Mouse (Mus musculus) forebrain, embryonic 10.5 days (tissue): ENCODE measurements around the gene Tlx1. TPM values are rescaled to one million over a fixed set of nuclear protein-coding genes. Genes with fewer than 3 reads are reported as not detected.

Experiments
- DNase-seq: peaks from one replicate; pipeline ENCODE4 v3.0.0-alpha.2; 2017; ENCODE audit warnings: low spot score; ENCODE audit errors: extremely low spot score
- H3K27ac ChIP-seq: fragments of 300-500 bp; sonication (generic); 2 replicates; pipeline ENCODE4 v1.5.1; 2016; ENCODE audit warnings: mild to moderate bottlenecking
- H3K27me3 ChIP-seq: fragments of 300-500 bp; sonication (generic); 2 replicates; pipeline ENCODE4 v1.6.1; 2016; ENCODE audit warnings: mild to moderate bottlenecking; ENCODE audit not compliant: poor library complexity, severe bottlenecking
- H3K36me3 ChIP-seq: fragments of 300-500 bp; sonication (generic); replicated peaks from 2 replicates; pipeline ENCODE4 v1.6.1; 2016; ENCODE audit warnings: mild to moderate bottlenecking, moderate library complexity
- H3K4me1 ChIP-seq: fragments of 300-500 bp; sonication (generic); 2 replicates; pipeline ENCODE4 v1.6.1; 2016
- H3K4me3 ChIP-seq: fragments of 300-500 bp; sonication (generic); 2 replicates; pipeline ENCODE4 v1.5.1; 2016; ENCODE audit warnings: mild to moderate bottlenecking, moderate library complexity
- H3K9me3 ChIP-seq: fragments of 300-500 bp; sonication (generic); 2 replicates; pipeline ENCODE4 v1.6.1; 2016; ENCODE audit warnings: mild to moderate bottlenecking, moderate library complexity
- WGBS: fragments of 180-500 bp; shearing (Covaris S2); methylation state at CpG from one replicate; pipeline ENCODE4 v1.1.7; 2016; 5-methylcytosine and 5-hydroxymethylcytosine counted together
- polyA plus RNA-seq: library from polyadenylated mRNA; unstranded; fragments of >200 nt; fragmentation: Nextera tagmentation; extraction: Ambion mirVana; gene quantifications from 2 replicates; pipeline ENCODE4 v1.2.1, GENCODE M21; 2016

Tlx1 gene
- polyA plus RNA-seq, 1 experiment from 2014 or later: not detected

DNA sequence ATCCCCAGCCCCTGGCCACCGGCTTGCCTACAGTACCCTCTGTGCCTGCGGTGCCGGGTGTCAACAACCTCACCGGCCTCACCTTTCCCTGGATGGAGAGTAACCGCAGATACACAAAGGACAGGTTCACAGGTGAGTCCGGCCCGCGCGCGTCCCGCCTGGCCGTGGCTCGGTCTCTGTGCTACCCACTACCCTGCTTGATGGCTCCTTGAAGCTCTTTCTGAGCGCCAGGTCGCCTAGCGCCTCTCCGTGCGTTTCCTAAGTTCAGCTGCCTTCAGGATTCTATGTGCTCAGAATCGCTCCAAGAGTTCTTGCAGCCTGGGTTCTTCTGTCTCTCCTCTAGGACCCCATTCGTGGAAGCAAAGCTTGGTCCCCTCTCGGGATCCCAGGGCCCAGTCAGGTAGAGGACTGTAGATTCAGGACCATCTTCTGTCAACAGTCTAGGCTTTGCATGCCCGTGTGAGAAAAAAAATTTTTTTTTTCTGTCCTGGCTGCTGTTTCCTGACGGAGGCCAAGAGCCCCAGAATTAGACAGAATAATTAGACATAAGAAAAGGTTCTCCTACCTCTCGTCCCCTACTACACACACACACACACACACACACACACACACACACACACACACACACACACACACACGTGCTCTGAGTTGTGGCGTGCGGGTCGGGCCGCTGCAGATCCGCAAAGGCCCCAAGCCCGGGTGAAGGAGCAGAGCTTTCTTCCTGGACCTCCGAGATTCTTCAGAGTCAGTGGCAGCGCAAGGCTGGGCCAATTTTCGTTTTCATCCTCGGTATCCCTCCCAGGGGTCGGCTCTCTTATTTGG is 1.1 kb downstream of the Tlx1 start:
- WGBS: 2% methylated on average over 36 of the region's 36 CpGs
- H3K27ac ChIP-seq: no peak overlapping the region

DNA sequence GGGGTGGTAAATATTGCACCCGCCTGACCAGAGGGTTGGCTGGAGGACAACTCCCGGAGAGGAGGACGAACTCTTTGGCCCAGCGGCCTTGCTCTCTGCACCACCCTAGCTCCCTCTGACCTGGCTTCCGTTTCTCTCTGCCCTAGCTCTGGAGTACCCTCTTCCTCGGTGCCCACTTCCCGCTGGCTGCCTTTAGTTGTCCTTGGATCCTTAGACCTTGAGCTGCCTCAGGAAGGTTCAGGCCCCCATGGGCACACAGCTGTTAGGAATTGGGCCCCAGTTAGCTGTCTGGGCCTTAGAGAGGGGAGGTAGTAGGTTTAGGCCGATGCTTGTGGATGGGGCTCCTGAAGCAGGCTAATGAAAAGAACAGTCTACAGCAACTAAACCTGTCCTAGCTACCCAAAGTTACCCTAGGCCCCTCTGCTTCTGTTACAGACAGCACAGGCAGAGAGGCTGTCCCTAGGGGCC is 1.7 kb downstream of the Tlx1 start:
- Histone ChIP-seq H3K4me3 (no peak overlapping the region), H3K9me3 (0 out of 2 replicates have a peak, but pooled peaks cover 5% of the 10 kb centered on the region), H3K36me3 (no peaks in the 10 kb centered on the region), H3K27ac (no peak overlapping the region), H3K4me1 (peaks cover 40% of the 10 kb centered on the region), H3K27me3 (peaks cover 100% of the 10 kb centered on the region)
- no peak for DNase-seq
- WGBS: 5% methylated on average over 8 of the region's 8 CpGs

More for the DNA sequence above, 1.1 kb downstream of the Tlx1 start:
- Histone ChIP-seq H3K4me3 (peak overlapping the region; percentile 40), H3K27me3 (peaks cover 100% of the 10 kb centered on the region), H3K9me3 (0 out of 2 replicates have a peak, but pooled peaks cover 5% of the 10 kb centered on the region), H3K36me3 (no peaks in the 10 kb centered on the region), H3K4me1 (peaks cover 40% of the 10 kb centered on the region)
- no peak for DNase-seq

DNA sequence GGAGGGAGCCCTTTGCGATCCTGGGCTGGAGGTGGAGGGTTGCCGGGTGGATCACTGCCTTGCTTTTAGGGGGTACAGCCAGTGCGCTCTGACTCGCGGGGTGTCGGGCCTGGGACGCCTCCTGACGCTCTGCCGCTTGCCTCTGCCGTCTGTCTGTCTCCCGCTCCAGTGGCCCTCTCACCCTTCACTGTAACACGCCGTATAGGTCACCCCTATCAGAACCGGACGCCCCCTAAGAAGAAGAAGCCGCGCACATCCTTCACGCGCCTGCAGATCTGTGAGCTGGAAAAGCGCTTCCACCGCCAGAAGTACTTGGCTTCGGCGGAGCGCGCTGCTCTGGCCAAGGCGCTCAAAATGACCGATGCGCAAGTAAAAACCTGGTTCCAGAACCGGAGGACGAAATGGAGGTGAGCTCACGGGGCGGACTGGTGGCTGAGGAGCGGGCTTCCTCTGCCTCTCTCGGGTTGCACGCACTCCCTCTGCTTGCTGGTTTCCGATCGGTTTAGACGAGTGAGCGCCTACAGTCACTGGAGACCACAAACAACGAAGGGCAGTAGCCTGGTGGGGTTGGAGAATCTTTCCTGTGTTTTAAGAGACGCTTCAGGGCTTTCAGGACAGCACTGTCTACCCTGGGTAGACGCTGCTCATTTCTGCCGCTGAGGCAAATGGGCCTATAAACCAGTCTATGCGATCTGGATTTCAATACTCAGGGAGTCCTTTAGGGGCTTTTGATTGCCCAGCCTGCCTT is 3.0 kb downstream of the Tlx1 start:
- peak overlapping the region; percentile 14 for H3K4me3 ChIP-seq
- DNase-seq: no peak
- under 1% methylated on average over 44 of the region's 44 CpGs for WGBS
- H3K36me3 ChIP-seq: no peaks in the 10 kb centered on the region
- peaks cover 100% of the 10 kb centered on the region for H3K27me3 ChIP-seq
- no peaks in the 10 kb centered on the region for H3K9me3 ChIP-seq
- peaks cover 40% of the 10 kb centered on the region for H3K4me1 ChIP-seq
- H3K27ac ChIP-seq: no peak overlapping the region

- H3K4me1 ChIP-seq: peaks cover 40% of the 10 kb centered on the region
- DNase-seq: no peak
- peaks cover 100% of the 10 kb centered on the region for H3K27me3 ChIP-seq
- no peaks in the 10 kb centered on the region for H3K36me3 ChIP-seq
- under 1% methylated on average over 24 of the region's 24 CpGs for WGBS
- H3K4me3 ChIP-seq: peak overlapping the region; percentile 14
- no peaks in the 10 kb centered on the region for H3K9me3 ChIP-seq
- no peak overlapping the region for H3K27ac ChIP-seq
These were observed 3.5 kb downstream of the Tlx1 start for GRCm38 (mm10) chr19:45154059-45154386.

DNA sequence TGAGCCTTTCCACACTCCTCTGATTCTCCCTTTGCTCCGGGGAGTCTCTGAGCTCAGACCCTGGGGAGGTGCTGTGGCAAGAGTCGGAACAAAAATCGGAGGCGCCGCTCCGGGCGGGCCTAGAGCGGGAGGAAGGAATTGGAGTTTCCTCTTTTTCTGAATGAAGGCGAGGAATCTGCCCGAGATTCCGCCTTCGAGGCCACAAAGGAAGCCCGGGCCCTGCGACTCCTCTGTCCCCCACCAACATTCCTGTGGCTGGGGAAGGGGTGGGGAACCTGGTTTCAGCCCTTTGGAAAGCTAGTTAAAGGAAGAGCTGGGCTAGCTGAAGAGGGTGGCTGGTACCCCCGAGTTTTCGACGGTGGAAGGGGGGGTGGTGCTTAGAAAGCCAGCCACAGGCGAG is 4.0 kb downstream of the Tlx1 start:
- peaks cover 40% of the 10 kb centered on the region for H3K4me1 ChIP-seq
- H3K4me3 ChIP-seq: no peak overlapping the region
- H3K9me3 ChIP-seq: no peaks in the 10 kb centered on the region
- no peak overlapping the region for H3K27ac ChIP-seq
- peaks cover 100% of the 10 kb centered on the region for H3K27me3 ChIP-seq
- WGBS: under 1% methylated on average over 18 of the region's 18 CpGs
- DNase-seq: no peak
- no peaks in the 10 kb centered on the region for H3K36me3 ChIP-seq

- DNase-seq: no peak
- H3K27me3 ChIP-seq: peaks cover 100% of the 10 kb centered on the region
- peaks cover 39% of the 10 kb centered on the region for H3K4me1 ChIP-seq
- no peak overlapping the region for H3K4me3 ChIP-seq
- H3K27ac ChIP-seq: no peak overlapping the region
- H3K36me3 ChIP-seq: no peaks in the 10 kb centered on the region
- WGBS: under 1% methylated on average over 15 of the region's 15 CpGs
- H3K9me3 ChIP-seq: no peaks in the 10 kb centered on the region
These were observed 4.8 kb downstream of the Tlx1 start for GRCm38 (mm10) chr19:45155141-45155790.

- no peaks in the 10 kb centered on the region for H3K9me3 ChIP-seq
- peaks cover 39% of the 10 kb centered on the region for H3K4me1 ChIP-seq
- no peaks in the 10 kb centered on the region for H3K36me3 ChIP-seq
- WGBS: under 1% methylated on average over 26 of the region's 26 CpGs
- DNase-seq: no peak
- H3K4me3 ChIP-seq: no peak overlapping the region
- no peak overlapping the region for H3K27ac ChIP-seq
- peaks cover 100% of the 10 kb centered on the region for H3K27me3 ChIP-seq
These were observed 5.3 kb downstream of the Tlx1 start for GRCm38 (mm10) chr19:45155791-45156186.

DNA sequence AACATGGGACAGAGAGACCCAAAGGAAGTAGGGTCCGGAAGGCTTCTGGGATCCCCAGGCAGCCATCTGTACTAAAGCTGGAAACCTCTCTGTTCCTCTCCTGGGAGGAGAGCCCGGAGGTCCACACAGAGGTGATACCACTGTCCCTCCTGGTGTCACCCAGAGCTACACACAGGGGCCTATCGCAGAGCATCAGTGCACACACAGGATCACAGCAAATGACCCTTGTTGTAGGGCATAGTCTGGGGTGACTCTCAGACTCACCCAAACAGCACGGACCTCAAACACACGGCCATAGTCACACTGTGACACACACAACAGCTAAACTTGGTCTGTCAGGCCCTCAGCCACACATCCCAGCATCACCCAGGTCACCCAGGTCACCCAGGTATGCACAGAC is 5.9 kb downstream of the Tlx1 start:
- no peak for DNase-seq
- Histone ChIP-seq H3K27me3 (peaks cover 100% of the 10 kb centered on the region), H3K9me3 (no peaks in the 10 kb centered on the region), H3K4me1 (peaks cover 35% of the 10 kb centered on the region), H3K27ac (no peak overlapping the region), H3K4me3 (no peak overlapping the region), H3K36me3 (no peaks in the 10 kb centered on the region)
- 4% methylated on average over 5 of the region's 5 CpGs for WGBS

DNA sequence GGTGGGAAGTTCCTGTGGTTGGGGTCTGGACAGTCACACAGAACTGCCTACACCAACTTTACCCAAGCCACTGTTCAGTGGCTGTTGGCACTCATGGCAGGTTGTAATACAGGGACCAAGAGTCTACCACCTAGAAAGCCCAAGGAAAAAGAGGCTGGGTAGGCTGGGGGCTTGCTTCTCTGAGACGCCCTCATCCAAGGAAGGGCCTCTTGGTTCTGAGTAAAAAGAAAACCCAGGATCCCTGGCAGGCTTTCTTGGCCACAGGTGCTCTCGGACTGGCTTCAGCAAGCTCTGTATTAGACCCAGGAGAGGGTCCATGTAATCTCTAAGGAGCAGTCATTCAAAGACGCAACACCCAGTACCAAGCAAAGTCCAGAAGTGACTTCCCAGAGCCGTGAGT is 7.7 kb downstream of the Tlx1 start:
- no peak for DNase-seq
- Histone ChIP-seq H3K27me3 (peaks cover 100% of the 10 kb centered on the region), H3K36me3 (no peaks in the 10 kb centered on the region), H3K4me1 (peaks cover 31% of the 10 kb centered on the region), H3K27ac (no peak overlapping the region), H3K9me3 (no peaks in the 10 kb centered on the region), H3K4me3 (no peak overlapping the region)
- 4% methylated on average over 4 of the region's 4 CpGs for WGBS

DNA sequence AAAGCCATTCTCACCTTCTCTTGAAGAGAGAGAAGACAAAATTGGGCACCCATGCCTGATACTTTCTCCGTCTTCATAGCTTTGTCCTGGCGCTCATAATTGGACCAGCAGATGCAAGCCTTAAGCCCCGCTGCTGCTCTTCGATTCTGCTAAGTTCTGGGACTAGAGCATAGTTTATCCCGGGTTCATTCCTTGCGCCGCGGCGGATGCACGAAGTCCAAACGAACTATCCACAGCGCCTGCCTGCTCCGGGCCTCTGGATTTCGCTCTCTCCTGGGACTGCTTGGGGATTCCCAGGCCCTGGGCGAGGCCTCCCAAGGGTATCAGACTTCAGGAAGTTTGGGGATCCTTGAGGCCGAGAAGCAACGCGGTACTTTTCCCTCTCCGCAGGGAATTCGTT is 8.4 kb downstream of the Tlx1 start:
- H3K4me3 ChIP-seq: no peak overlapping the region
- no peaks in the 10 kb centered on the region for H3K36me3 ChIP-seq
- WGBS: under 1% methylated on average over 20 of the region's 20 CpGs
- peaks cover 100% of the 10 kb centered on the region for H3K27me3 ChIP-seq
- no peak overlapping the region for H3K27ac ChIP-seq
- H3K9me3 ChIP-seq: no peaks in the 10 kb centered on the region
- no peak for DNase-seq
- H3K4me1 ChIP-seq: peaks cover 25% of the 10 kb centered on the region

DNA sequence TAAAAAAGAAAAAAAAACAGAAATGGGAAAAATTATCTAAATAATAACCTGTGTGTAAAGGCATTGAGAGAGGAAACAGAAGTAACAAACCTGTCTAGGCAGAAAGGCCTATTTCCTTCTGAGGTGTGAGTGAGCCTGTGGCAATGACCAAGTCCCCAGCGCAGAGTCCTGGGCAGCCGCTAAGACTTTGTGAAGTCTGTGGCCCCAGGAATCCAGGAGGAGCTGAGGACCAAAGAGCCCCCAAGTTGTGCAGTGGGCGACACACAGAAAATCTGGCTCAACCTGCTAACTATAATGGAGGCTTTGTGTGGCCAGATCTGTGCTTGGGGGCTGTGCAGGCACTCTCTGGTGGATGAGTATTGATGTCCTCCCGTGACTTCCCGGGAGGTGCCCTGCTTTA is 9.0 kb downstream of the Tlx1 start:
- H3K36me3 ChIP-seq: no peaks in the 10 kb centered on the region
- WGBS: 2% methylated on average over 5 of the region's 5 CpGs
- H3K4me1 ChIP-seq: peaks cover 20% of the 10 kb centered on the region
- H3K27ac ChIP-seq: no peak overlapping the region
- no peak for DNase-seq
- H3K4me3 ChIP-seq: no peak overlapping the region
- no peaks in the 10 kb centered on the region for H3K9me3 ChIP-seq
- peaks cover 100% of the 10 kb centered on the region for H3K27me3 ChIP-seq

DNA sequence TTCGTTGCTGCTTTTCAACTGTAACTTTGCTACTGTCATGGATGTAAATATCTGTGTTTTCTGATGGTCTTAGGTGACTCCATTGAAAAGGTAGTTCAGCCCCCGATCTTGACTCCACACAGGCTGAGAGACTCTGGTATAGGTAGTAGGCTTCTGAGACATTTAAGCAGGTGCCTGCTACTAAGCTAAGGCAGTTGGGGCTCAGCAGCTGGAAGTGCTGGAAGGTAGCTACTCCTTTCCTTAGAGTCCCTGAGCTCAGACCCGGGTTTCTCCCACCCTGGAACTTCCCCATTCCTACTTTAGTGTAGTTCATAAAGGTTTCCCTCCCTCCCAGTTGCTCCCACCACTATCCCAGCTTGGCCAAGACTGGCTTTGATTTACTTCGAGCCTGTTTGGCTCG is 9.5 kb downstream of the Tlx1 start:
- 3% methylated on average over 5 of the region's 5 CpGs for WGBS
- Histone ChIP-seq H3K9me3 (no peaks in the 10 kb centered on the region), H3K27ac (no peak overlapping the region), H3K36me3 (no peaks in the 10 kb centered on the region), H3K4me1 (peaks cover 19% of the 10 kb centered on the region), H3K27me3 (peaks cover 100% of the 10 kb centered on the region), H3K4me3 (no peak overlapping the region)
- no peak for DNase-seq

GRCm38 (mm10) chr19:45160523-45160922 is 10.0 kb downstream of the Tlx1 start:
- DNase-seq: no peak
- no peaks in the 10 kb centered on the region for H3K36me3 ChIP-seq
- no peaks in the 10 kb centered on the region for H3K9me3 ChIP-seq
- H3K4me1 ChIP-seq: peaks cover 17% of the 10 kb centered on the region
- no peak overlapping the region for H3K27ac ChIP-seq
- WGBS: 0% methylated on average over 5 of the region's 5 CpGs
- H3K27me3 ChIP-seq: peaks cover 100% of the 10 kb centered on the region
- H3K4me3 ChIP-seq: no peak overlapping the region
